Mouse (Mus musculus) embryonic fibroblast, embryonic 13.5 days (primary cell): Measurements from ENCODE around the gene Rpl35.

Source experiments
- CTCF ChIP-seq: IDR thresholded peaks from 2 replicates; pipeline ENCODE4 v1.5.1; 2011; ENCODE audit warnings: mild to moderate bottlenecking, control low read depth, low read length, moderate library complexity, borderline replicate concordance; ENCODE audit not compliant: insufficient read depth
- POLR2A ChIP-seq: IDR thresholded peaks from 2 replicates; pipeline ENCODE4 v1.6.1; 2011; ENCODE audit warnings: low read depth, mild to moderate bottlenecking, control low read depth, low read length, moderate library complexity

DNA sequence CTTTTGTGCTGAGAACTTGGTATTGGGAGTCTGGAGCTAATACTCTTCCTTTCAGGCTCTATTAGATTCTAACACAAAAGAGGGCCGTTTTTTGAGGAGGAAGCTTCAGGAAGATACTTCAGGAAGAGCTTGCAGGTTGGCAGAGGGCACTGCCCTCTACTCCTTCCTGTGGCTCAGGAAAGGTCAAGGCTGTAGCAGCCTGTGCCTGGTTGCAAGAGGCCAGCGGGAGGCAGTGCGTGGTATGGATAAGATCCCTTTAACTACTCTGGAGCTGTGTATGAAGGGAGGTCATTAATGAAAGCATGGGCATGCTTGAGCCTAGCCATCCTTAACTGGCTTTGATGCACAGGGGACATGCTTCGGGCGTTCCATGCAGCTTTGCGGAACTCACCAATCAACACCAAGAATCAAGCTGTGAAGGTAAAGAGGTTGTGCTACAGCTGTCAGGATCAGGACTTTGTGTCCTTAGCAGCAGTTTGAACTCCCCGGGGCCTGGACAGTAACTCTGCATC is 7.4 kb upstream of the Rpl35 start:
- TF ChIP-seq CTCF (no peak), POLR2A (no peak)
